Mouse (Mus musculus) frontal cortex, postnatal 14 days (tissue): Measurements from ENCODE around the gene Pdzd2.

Source experiments
- DNase-seq, 2 experiments: peaks; one replicate each; pipeline ENCODE4 v3.0.0; 2022; ENCODE audit warnings: low spot score in 2 of 2

The Pdzd2 gene

DNA sequence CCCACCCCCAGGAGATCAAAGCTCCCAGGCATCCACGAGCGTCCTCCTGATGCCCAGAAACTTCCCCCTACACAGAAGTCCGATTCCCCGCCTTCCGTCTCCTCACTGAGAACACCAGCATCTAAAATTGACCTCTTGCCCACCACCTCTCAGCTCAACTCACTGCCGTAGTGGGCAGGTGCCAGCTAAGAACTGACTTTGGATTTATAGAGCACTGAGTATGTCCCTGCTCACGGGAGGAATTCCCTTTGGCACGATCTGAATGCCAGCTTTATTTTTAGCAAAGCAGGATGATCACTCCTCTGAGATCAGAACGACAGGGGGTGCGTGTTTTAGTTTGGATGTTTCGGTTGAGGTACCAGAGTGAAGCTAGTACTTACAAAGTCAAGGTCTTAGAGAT is 7.1 kb downstream of the Pdzd2 start:
- DNase-seq: no peak

DNA sequence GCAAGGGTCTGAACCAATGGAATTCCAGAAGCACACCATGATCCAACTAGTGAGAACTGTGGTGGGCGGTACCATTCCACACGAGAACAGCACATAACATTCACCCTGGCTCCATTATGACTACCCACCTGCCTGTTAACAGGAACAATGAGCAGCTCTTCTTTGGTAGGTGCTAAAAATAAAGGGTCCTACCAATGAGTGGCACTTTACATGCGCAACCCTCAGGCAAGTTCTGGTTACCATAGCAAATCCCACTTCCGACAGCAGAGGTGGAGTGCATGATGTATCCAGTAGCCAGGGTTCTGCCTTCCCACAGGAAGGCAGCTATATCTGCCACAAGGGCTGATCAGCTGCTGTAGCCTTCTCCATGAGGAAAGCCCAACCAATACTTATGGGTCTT is 11.3 kb downstream of the Pdzd2 start:
- DNase-seq: peak in 1 of 2 experiments; percentile 27

DNA sequence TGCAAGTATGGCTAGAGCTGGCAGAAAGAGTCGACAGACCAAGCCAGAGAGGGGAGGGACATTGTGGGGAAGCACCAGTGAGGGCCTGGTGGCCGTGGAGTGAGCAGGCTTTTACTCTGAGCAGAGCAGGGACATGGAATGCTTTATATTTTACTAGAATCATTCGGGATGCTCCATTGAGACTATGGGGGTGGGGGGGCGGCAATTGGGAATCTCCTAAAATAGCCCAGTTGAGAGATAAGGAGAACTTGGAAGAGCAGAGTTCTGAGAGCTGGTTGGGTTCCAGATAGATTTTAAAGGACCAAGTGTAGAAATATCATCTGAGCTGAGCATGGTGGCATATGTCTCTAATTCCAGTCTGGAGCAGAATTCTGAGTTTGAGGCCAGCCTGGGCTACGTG is 14.5 kb downstream of the Pdzd2 start:
- no peak for DNase-seq

DNA sequence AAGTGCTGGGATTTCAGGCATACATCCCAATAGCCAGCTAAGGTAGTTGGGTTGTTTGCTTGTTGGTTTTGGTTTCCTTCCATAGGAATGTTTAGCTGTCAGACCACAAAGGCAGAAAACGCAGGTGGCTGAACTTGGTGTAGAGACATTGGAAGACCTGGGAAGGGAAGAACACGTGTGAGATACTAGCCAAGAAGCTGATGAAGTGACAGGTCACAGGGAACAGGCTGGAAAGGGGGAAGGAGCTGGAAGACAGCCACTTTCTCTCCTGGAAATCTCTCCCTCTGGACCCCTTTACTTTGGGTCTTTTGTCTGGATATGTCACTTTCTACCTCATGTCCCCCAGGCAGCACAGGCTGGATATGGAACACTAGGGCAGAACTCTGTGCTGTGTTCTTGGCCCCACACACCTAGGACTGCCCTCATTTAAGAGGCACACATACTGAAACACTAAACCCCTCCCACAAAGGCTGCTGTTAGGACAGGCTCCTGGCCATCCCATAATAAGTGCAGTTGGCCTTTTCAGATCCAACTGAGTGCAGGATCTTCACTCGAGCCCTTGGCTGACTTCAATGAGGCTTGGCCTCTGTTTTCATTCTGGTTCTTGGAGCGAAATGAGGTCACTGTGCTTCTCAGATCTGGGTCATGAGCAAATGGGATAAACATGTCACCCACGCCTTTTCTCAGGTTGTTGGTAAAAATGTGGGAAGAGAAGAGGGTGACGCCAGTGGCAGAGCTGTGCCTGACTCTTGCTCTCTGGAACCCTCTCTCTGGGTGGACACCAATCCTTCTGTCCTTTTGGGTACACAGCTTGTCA is 17.8 kb downstream of the Pdzd2 start:
- no peak for DNase-seq

DNA sequence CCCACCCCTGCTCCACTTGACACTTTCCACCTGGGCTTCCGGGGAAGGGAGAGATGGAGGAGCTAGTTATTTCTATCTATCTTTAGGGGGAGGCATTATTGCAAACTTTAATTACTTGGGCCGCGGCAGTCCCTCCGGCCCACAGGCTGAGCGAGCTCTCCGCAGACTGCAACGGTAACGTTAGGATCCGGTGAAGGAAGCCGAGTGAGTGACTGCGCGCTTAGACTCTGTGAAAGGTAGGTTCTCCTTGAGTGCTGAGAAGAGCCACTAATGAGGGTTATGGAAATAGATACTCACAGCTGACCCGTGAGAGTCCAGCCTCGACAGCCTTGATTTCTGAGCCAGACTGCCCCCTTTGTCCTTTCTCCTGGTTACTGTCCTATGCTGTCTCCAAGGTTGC is 20.9 kb downstream of the Pdzd2 start:
- no peak for DNase-seq

DNA sequence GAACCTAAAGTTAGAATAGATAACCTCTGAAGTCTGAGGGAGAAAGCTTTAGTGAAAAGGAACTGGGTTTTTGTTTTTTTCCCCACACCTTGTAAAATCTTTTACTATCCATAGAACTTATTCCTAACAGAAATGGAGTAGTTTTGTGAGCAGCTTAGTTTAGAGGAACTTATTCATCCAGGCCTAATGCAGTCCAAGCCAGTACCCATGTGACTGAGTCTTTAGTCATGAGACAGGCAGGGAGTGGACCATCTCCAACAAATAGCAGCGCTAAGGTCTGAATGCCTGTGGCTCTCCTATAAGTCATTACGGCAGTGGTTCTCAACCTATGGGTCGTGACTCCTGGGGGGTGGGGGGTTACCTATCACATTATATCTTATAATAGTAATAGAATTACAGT is 22.3 kb downstream of the Pdzd2 start:
- DNase-seq: no peak

DNA sequence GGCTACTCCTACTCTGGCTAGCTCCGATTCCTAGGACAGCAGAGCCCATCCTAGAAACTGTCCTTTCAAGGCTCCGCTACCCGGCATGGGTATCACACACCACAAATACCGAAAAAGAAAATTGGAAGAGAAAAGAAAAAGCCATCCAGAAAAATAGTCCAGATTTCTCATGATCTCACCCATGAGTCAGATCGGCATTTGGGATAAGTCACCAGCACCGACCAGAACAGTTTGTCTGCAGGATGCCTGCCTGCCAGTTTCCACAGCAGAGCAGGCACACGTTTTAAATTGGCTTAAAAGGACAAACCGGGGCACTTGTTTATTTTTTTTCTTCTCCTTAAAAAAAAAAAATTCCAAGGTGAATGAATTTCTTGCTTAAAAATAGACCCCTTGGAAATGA is 22.8 kb downstream of the Pdzd2 start:
- no peak for DNase-seq

DNA sequence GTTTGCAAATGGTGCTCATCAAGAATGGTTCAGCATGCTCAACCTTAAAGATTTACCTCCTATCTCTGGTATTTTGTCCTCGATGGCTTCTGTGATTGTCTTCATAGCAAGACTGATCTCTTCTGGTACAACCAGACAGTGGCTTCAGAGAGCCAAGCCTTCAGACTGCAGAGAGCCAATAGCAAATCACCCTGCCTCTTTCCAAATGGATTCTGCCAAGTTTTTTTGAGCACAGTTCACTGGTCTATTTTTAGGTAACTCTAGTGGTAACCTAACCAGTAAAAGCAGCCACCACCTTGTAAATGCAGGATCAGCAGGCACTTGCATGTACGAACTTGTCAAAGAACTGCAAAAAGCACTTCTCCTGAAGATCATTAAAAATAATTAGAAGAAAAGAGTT is 25.4 kb downstream of the Pdzd2 start:
- DNase-seq: no peak

DNA sequence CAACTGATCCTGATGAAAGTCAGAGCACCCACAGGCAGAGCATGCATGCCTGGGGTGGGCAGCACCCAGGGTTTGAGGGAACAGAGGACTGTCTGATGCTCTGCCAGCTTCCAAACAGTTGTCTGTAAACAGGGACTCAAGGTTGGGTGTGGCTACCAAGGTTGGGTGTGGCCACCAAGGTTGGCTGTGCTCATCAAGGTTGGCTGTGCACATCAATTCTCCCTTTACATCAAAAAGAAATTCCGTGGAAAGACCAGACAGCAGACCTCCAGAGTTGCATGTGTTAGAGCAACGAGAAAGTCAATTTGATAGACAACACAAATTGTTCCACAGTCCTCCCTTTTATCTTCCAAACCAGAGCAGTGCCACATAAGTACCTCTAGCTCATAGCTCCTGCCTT is 26.5 kb downstream of the Pdzd2 start:
- no peak for DNase-seq

DNA sequence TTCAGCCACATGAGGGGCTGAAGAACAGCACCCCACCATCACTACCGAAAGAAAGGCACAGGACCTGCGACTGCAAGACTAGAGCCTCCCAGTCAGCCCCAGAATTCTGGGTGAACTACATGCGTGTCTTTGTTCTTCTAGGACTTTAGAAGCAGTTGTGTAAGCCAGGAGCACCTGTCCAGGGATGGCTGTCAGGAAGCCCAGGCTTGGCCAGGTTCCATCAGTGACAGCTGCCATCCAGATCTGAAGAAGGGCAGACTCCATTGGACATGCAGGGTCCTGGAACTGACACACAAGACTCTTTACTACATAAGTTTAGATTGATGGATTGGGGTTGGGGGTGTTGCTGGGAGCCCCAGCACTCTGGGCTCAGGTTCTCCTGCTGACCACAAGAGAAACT is 29.7 kb downstream of the Pdzd2 start:
- DNase-seq: no peak

DNA sequence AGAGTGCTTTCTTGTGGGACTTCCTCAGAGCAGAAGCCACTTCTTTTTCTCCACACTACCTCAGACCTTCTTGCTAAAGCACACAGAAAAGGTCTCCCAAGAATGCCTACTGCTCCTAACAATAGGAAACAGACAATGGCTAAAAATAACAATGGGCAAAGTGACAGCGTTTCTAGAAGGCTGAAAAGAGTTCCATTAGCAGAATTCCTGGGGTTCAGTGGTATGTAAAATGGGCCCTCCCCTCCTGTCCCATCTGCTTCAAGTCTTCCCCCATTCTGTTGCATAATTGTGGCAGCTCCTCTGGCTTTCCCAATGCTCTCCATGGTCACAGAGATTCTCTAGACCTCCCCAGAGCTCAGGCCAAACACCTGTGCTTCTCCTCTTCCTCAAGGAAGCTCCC is 31.4 kb downstream of the Pdzd2 start:
- DNase-seq: no peak

DNA sequence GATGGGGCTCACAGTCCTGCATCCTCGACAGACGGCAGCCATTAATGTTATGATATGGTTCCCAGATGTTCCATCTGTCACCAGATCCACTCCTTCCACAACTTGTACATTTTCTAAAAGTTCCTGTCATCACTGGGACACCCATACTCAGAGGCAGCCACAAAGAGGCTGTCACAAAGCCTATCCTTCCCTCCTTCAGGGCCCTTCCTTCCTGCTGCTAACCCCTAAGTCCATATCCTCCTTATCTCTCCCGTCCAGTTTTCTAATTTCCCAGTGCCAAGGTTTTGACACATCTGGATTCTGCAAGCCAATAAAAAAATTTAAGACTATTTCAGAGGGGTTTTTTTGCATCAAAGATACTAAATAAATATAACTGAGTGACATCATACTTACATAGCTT is 32.8 kb downstream of the Pdzd2 start:
- no peak for DNase-seq

DNA sequence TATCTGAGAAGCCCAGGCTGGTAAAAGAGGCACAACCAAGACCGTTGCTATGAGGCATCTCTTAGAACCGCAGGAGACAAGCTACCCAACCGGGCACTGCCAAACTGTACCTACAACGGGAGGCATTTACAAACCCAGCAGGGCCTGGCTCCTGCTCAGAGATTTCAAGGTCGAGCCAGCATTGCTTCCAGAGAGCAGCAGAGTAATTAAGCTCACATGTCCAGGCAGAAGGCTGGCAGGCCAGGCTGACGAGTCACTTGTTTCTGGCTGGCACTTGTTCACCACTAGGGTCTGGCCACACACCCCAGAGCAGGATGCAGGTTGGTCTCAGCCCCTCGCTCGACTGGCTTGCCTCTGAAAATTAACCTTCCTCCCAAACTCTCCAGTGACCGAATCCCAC is 39.4 kb downstream of the Pdzd2 start:
- DNase-seq: no peak

DNA sequence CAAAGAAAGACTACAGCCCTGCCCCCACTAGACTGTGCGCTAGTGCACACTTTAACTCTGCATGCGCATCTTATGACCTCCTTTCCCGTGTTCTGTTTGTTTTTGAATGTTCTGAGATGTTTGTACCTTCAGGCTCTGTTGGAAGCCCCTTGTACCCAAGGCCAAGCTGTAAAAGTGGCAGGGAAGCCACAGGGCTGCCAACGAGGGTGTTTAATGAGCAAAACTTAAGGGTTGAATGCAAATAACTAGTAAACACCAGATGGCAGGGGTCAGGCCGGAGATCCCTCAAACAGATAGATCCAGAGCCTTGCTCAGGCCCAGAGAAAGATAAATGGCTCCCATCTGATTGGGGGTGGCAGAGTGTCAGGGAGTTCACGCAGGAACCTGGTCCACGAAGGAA is 42.0 kb downstream of the Pdzd2 start:
- no peak for DNase-seq

DNA sequence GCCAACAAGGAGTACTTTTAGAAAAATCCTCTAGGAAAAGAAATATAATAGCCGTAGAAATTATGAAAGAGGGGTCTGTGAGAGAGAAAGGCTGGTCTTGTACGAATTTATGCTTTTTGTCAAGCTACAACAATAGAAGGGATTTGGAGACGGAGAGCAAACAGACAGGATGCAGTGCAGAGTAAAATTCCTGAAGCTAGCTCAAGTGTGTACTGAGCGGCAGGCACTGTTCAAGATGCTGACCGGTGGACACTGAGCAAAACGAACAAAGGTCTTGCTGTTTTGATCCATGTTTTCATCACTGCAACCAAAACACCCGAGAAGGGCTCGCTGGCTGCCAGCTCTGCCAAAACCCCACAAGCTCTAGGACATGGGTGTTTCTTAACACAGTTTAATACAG is 42.8 kb downstream of the Pdzd2 start:
- no peak for DNase-seq

DNA sequence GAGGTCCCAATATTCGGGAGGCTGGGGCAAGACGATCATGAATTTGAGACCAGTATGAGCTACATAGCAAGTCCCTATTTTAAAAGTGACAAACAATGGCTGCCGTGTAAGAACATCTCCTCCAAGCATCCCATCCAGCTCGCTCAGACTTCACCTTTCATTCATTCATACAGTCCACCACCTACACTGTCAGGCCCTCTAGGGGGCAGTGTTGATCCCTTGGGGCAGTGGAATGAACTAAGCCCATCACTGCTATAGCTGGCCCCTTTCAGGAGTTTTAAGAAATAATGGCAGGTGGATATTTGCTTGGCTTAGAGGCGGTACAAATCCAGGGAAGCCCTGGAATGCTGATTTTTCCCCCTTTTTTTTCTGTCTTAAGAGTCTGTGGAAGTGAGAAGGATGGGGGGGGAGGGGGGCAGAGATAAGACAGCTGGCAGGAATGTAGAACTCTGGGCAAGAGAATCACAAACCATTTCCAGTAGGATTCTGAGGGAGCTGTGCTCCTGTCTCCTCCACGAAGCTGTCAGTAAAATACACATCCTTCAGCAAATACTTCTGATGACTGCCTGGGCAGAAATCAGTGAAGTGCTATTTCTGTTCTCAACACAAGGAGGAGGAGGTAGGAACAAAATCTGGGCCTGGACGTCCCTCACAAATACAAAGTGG is 49.9 kb downstream of the Pdzd2 start:
- DNase-seq: no peak

DNA sequence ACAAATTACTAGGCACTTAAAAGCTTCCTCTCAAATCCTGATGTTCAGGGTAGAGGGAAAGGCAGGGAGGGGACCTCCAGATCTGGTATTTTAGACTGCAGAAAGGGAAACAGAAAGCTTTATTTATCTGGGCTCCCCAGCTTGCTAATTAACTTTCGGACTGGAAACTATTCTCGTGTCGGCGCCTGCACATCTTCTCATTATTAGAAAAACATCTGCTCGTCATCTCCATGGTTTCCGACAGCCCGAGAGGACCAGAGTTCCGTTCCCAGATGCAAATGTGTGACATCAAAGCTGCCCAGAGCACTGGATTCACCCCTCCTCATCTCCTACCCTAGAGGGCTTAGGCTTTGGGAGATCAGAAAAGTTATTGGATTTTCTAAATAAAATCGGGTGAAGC is 57.2 kb downstream of the Pdzd2 start:
- no peak for DNase-seq

DNA sequence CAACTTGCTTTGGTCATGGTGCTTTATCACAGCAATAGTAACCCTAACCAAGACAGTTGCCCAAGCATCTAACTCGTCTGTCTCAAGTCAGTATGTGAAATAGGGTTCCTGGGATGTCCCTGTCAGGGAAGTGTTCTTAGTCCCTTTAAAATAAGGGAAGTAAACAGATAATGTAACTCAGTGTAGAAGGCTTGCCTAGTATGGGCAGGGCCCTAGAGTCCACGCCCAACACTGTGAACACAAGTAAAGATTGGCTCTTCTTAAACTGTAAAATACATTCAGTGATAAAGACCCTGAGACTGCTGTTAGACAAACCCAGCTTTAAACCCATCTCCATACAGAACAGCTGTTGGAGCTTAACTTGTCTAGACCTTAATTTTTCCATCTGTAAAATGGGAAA is 57.8 kb downstream of the Pdzd2 start:
- DNase-seq: no peak

DNA sequence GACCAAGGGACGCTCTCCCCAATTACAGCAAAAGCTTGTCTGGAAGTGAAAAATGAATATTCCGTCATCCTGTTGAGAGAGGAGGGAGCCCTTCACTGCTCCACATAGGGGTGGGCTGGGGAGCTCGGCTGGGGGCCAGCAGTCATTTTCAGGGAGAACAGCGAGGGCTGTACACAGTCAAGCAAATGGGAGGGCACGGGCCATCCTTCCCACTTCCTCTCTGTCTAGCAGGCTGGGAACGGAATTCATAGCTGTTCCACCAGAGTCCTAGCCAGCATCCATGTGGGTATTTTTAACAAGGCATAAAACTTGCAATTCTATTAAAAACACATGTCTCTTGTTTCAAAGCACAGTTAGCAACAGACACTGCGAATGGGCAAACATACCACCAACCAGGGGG is 59.0 kb downstream of the Pdzd2 start:
- peak in 1 of 2 experiments; percentile 22 for DNase-seq

DNA sequence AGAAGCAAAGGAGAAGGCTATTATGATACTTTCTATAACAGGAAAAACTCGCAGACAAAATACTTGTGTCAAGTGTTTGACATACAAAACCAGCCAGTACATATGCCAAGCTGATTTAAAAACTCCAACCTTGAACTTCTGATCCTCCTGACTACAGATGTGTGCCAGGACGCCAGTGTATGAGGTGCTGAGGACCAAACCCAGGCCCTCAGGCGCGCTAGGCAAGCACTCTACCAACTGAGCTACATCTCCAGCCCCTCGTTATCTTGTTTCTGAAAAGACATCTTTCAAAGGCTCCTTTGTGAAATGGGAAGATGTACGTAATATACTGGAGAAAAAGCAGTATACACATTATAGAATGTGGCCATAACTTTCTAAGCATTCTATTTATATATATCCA is 59.7 kb downstream of the Pdzd2 start:
- DNase-seq: no peak

DNA sequence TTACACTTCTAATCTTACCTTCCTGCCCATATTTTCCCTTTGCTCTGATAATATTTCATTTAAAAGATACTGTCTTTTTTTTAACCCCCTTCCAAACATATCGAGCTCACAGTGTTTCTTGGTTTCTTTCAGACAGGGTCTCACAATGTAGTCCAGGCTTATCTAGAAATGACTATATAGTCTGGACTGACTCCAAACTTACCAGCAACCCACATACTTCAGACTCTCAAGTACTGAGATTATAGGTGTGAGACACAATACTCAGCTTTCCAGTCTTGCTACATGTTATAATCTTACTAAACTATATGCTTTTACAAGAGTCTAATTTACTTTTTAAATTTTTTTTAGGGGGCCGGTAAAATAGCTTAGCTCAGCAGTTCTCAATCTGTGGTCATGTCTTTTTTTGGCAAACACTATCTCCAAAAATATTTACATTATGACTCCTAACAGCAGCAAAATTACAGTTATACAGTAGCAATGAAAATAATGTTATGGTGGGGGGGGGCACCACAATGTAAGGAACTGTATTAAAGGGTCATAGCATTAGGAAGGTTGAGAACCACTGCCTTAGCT is 61.1 kb downstream of the Pdzd2 start:
- no peak for DNase-seq

DNA sequence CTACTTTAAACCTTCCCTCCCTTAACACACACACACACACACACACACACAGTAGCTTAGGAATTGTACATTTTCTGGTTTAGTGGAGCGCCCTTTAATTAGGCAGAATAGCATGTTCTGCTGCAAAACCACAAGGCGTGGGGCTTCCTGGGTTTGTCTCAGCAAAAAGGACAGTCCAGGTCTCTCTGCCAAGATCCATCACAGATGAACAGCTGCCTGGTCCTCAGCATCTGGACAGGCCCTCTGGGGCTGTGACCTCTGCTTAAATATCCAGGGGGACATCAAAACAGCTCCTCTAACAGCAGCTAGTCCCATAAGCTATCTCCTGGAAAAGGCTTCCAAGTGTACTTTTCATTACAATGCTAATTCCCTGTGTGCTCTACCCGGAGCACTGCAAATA is 64.4 kb downstream of the Pdzd2 start:
- no peak for DNase-seq

DNA sequence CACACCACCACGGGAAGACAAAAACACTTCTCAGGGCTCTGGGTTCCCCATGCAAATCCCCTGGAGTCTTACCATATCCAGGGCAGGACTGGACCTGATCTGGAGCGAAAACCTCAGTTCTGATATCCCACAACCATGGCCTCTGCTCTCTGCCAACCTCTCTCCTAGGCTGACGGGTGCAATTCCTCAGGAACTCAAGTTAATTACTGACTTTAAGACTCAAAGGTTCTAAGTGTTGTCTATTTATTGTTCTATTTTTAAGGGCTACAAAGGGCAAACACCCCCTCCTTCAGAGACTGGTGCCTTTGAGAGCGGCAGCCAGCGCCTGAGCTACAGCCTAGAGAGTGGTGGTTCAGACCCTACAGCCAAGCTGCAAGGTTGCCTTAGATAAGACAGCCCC is 65.7 kb downstream of the Pdzd2 start:
- DNase-seq: no peak
